Mouse (Mus musculus): ENCODE data around the gene Epgn.
A peak's percentile ranks its signal among the peaks of the same experiment; 100 is the strongest.

The Epgn gene

DNA sequence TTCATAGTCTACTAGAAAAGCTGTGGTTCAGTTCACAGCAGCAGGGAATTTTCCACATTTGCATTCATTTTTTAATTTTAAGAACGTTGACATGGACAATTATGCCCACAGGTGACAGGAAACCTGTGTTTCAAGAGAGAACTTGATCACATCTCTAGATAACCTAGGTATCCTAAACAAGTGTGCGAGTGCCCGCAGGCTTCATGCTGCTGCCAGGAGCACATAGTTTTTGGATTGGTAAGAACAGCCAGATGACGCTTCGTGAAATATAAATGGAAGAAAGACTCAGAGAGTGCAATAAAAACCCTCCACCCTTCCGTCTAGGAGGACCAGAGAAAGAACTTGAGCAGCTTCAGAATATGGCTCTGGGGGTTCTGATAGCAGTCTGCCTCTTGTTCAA is at the start of gene Epgn:
TSS of gene Epgn (plus strand) at position 301 of the 400 bp plus-strand sequence.
- DNase-seq (ENCODE audit: low spot score): no peak

DNA sequence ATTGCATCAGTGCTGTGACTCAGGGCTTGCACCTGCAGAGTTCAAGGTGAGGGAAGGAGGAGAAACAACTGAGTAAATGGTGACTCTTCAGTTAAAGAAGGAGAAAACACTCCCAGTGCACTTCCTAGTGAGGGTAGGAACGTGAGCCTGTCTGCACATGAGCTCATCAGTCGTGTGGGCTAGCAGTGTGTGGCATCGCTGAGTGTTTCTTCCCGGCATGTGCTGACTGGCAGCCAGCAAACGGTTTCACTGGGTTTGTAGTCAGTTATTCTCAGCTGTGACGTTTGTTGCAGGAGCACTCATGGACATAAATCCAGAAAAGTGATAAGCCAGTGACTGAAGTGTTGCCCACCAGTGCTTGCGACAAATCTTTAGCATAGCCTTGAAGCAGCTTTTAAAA is 47.0 kb upstream of the Epgn start:
- DNase-seq (ENCODE audit: low spot score): no peak

DNA sequence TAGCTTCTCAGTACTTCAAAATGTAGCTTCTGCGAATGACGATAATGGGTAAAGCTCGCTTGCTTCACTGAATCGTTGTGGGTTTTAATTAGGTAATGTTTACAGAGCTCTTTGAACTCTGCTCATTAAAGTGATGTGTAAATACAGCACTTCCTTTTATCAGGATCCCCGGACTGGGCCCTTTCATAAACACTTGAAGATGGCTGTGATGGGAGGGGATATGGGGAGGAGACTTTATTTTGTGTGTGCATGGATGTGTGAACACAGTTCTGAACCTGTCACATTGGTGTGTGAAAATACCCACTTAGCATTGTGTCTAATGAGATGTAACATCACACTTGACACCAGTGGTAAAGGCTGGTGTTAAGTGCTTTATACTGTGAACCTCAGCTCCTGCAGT is 39.7 kb upstream of the Epgn start:
- no peak for DNase-seq (ENCODE audit: low spot score)

DNA sequence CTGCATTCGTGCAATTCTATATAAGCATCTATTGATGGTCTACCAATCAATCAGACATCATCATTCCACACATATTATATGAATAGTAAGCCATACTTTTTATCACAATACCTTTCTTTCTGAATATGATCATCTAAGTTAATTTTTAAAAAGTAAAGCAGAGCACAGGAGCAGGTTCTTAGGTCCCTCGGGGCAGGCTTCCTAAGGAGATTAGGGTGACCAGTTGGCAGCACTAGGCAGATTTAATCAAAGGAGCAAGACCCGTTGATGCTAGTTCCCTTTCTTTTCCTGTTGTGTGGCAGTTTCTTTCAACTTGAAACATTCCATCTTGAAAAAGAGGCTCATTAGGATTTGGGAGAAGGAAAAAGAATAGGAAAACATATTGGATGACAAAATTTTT is 39.1 kb upstream of the Epgn start:
- DNase-seq (ENCODE audit: low spot score): no peak

DNA sequence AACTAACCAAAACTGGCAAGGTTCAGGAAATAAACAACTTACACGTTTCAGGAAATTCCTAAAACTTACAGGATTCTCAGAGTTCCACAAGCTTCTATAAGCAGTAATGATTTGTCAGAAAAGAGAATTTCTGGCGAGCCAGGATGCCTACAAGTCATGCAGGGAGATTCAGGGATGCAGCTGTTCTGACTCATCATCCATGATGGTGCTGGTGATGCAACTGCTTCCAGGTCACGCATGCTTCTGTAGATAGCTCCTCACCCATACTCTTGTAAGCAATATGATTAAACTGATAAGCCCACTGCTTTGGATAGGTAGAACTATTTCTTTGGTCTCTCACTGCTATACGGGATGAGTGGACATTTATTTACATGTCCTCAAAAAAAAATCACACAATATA is 38.7 kb upstream of the Epgn start:
- no peak for DNase-seq (ENCODE audit: low spot score)

DNA sequence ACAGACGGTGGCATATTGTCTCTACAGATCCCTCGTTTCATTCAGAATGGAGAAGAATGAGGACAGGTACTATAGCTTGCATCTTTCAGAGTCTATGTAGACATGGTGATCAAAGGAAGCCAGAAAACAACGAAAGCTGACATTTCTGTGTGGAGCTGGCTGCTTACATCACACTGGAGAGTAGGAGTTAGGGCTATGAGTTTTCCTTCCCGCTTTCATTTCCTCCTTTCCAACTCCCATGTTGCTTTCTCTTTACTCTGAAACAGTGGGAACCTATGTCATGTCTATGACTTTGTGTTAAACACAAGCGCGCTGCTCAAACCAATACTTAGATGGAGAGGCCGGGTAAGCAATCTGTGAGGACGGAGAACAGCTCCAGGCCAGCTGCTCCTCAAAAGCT is 27.3 kb upstream of the Epgn start:
- no peak for DNase-seq (ENCODE audit: low spot score)

DNA sequence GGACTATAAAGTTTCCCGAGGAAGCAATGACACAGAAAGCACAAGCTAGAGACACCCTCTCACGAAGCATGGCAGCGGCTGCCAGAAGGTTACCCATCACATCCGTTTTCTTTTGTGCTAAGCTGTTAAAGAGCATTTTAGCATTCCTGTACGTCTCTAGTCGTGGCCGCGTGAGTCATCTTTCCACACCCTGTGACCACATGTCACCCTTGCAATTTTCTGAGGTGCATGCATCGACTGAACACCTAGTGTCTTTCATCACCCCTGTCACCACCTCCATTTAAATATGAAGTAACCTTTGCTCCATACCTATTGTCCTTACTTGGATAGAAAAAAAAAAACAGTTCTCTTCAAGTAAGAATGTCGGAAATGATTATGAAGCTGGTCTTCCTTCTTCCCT is 12.0 kb upstream of the Epgn start:
- no peak for DNase-seq (ENCODE audit: low spot score)

DNA sequence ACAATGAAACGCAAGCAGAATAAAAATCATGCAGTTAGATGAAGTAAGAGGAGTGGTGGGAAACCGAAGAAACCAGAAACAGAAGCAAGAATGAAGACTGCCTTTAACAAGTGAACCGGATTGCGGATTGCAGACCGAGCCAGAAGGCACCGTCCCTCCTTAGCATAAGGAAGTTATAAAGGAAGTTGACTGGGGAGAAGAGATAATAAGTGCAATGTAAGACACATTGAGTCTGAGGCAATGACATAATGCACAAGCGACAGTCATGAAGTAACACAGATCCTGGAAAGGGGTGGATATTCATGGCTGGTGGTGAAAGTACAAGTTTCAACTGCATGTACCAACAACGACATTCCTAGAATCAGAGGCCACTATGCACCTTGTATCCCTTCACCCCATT is 4.2 kb upstream of the Epgn start:
- no peak for DNase-seq (ENCODE audit: low spot score)

DNA sequence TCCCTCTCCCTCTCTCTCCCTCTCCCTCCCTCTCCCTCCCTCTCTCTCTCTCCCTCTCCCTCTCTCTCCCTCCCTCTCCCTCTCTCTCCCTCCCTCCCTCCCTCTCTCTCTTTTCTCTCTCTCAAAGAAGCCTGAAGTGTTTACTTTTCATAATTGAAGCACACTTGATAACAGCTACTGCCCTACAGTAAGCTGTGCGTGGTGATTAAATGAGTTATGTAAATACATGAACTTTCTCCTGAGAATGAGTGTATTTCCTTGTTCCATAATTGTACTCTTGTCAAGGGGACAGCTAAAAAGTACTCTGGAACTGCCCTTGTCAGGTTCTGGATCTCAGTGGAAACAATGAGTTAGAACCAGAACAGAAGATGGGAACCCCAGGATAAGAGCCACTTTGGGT is 576 bp downstream of the Epgn start:
- DNase-seq (ENCODE audit: low spot score): no peak

DNA sequence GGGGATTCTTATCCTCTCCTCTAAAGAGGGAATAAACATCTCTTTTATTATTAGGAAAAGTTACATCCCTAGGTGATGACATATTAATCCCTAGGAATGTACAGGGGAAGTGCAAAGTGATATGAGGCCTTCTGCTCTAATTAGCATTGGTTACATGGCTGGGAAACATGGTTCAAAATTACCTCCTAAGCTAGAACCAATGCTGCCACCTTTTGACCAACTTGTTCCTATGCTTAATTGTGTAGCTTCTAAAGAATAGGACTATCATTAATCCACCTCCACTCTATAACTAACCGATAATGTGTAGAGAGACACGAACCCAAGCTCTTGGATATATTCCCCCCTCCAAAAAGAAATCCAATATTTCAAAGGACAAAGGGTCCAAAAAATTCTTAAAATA is 3.4 kb downstream of the Epgn start:
- DNase-seq (ENCODE audit: low spot score): no peak

DNA sequence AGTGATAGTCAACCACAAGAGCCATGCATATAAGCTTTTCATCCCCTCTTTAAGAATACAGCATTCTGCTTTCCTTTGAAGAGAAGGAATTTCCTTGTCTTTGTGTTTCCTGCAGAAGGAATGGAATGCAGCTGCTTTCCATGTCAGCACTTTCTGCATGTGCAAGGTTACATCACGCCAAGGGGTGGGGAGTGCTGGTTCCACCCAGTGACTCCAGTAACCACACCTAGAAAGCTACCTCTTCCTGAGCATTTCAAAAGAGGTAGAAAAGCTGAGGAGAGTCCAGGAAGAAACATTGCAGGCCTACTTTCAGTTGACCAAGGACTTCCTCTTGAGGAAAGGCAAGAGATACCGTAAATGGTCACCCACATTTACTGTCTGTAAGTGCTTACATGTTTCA is 8.1 kb downstream of the Epgn start:
- no peak for DNase-seq (ENCODE audit: low spot score)

DNA sequence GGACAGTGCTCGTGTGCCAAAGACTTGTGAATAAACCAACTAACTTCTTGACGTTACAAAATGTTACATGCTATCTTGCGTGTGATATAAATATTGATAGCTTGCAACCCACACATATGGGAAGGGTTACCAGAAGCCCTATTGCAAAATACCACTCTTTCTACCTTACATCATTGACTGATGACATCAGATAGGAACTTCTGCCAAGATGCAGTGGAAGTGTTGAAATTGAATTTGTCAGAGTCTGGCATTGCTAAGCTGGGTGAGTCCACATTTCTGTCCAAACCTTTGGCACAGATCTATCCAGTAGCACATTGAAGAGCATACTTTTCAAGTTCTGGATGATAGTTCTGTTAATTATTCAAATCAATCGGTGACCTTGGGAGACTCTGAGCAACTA is 9.4 kb downstream of the Epgn start:
- DNase-seq (ENCODE audit: low spot score): no peak

DNA sequence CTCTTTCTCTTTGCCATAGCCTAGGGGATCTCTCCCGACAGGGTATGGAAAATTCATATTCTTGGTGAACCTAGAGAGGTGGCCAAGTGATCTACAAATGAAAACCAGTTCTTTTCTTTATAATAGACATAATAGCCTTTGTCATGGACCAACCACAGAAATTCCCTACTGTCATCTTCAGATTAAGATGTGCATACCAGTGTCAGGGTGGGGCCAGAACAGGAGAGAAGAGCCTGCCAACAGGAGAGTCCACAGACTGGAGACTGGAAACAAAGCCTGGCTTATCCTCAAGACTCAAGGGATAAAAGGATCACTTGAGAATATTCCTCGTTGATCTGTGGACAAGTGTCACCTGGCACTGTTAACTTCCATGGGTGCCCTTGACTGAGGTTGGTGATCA is 10.5 kb downstream of the Epgn start:
- no peak for DNase-seq (ENCODE audit: low spot score)

DNA sequence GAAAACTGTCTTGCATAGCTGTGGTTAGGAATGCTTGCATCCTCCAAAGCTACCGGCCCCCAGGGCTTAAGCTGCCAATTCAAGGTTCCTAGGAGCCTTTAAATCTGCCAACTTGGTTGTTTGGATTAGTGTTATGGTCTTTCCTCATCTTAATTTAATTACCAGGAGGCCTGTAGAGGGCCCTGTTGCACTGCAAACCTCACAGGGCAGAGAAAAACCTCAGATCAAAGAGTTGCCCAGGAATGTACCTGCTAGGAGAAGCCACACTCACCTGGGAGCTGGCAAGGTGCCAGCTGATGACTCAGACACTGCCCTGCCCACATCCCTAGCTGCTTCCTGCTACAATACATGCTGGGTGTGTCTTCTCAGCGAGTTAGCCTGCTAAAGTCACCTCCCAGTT is 11.3 kb downstream of the Epgn start:
- DNase-seq (ENCODE audit: low spot score): peak; percentile 54

DNA sequence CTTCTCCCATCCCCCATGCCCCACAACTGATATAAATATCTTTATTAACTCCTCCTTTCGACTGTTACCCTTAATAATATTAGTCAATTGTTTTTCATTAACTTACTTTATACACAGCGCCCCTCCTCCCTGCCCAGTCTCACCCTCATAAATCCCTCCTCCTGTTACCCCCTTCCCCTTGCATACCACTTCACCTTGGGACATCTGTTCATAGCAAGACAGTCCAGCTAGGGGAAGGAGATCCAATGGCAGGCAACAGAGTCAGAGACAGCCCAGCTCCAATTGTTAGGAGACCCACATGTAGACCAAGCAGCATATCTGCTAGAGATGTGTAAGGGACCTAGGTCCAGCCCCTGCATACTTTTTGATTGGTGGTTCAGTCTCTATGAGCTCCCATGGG is 11.7 kb downstream of the Epgn start:
- DNase-seq (ENCODE audit: low spot score): no peak

DNA sequence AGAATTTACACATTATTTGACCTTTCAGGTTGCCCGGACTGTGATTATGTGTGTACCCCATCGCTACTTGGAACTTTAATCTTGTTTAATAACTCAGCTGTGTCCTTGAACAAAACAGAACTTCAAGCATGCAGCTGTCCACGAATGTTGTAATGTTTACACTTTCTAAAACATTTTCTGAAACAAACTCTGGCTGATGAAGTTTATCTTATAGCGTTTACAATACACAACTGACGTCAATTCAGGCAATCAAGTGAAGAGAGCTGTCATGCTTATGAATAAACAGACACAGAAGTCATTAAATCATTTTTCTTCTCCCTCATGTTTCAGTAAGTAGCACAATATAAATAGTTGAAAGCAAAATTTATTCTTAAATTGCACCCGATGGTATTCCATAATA is 20.7 kb downstream of the Epgn start:
- DNase-seq (ENCODE audit: low spot score): no peak

DNA sequence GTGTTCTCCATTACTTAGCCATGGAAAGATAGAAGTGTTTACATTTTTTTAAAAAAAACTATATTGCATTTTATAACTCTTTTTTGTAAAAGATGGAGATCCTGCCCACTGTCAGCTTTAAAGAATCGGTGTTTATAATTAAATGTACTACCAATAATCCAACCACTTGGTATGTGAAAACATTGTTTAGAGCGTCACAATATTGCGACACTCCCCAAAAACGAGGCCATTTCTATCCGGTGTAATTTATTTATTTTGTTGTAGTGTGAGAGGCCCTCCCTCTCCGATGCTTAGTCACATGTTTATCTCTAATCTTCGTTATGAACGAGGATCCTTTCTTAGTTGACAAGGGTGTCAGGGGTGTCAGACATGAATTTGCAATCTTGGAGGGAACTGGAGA is 21.1 kb downstream of the Epgn start:
- DNase-seq (ENCODE audit: low spot score): no peak

DNA sequence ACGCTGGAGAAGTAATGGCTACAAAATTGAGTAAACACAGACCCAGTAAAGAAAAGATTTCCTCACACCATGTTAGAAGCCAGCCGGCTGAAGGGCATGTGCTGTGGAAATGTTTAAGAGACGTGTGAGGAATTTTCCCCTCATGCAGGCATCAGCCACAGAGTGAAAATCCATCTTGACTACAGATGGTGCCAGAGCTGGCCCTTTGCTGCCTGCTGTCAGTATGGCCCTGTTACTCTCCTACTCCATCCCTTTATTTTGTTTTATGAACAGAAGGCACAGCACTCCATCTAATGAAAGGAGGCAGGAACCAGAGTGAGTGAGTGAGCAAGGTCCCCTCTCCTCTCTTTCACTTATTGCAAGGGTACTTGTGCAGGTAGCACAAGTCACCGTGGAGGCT is 45.1 kb downstream of the Epgn start:
- no peak for DNase-seq (ENCODE audit: low spot score)

DNA sequence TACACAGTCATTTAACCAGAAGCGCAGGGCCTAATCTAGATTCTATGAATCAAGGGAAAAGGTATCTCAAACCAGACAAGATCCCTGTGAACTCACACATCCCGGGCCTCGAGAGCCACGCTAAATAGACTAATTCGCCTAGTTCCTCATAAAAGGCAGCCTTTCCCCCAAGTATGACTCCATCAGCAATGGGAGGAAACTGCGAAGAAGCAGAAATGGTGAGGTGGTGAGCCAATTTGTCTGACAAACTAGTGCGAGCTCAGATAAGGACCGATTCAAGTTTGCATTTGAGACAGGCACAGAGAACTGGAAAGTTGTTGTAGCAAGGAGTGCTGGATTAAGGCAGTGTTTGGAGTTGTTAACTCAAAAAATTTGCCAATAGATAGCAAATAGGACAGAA is 46.4 kb downstream of the Epgn start:
- no peak for DNase-seq (ENCODE audit: low spot score)

DNA sequence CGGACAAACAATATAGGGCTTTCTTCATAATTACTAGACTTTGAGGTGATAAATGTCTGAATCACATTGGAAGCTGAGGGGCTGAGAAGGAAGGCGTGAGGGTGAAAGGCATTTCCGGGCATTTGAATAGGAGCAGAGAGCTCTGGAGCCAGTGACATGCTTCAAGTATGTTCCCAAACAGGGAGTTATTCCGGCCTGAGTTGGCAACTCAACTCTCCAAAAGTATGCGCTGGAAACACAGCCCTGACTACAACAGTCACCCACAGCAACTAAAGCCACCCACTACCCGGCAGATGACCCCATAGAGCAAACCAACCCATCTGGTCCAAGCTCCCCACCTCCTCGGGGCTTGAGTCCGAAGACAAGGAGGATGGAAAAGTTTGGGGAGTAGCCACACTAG is 46.8 kb downstream of the Epgn start:
- DNase-seq (ENCODE audit: low spot score): no peak

DNA sequence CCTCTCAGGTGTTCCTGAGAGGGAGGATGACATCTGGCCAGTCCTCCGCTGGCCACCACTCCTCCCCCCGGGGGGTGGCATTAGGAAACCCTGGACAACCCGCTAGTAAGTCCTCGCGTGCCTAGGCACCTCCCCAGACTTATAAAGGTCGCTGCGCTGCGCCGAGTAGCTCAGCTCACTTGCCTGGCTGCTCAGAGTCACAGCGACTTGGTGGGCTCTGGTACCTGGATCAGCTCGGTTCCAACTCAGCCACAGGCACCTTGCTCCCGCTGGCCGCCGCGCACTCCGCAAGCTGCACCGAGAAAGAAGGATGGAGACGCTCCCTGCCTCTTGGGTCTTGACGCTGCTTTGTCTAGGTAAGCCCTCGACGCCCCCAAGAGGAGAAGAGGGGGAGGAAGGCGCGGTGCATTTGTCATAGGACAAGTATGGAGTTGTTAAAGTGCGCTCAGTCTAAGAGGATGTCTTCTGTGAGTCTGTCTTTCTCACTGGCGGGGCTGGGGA is 47.2 kb downstream of the Epgn start, which contains the start of gene Ereg:
TSS of gene Ereg (plus strand) at position 173 of the 501 bp plus-strand sequence.
- DNase-seq (ENCODE audit: low spot score): no peak

DNA sequence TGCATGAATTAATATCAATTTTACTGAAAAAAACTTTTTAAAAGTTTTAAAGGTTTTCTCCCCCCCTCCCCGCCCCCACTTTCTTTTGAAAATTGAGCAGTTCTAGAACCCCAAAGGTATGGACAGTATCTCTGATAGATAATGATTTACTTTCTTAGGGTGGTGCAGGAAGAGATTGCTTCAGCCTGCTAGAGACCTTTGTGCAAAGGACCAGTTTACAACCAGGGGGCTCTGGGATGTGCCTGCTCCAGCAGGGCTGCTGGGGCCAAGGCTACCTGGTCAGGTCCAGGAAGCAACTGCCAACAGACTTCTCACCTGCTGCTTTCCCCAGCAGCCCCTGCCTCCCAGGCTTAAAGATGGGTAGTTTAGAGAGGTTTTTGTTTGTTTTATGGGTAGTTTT is 47.8 kb downstream of the Epgn start:
- DNase-seq (ENCODE audit: low spot score): no peak

DNA sequence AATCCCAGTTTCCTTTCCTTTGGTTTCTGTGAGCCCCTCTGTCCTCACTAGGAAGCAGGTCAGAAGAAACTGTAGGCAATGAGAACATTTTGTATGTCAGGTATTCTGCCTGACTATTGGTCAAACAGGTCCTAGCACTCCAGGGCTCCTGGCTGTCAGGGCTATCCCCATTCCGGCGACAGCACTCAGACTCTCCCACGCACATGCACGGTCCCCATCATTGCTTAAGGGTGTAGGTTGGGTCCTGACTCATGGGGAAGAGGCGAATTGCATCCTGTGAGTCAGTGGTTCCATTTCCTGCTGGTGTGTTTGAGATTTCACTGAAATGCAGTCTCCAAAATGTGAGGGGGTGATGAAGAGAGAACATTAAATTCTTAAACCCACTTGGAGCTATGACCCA is 55.8 kb downstream of the Epgn start:
- no peak for DNase-seq (ENCODE audit: low spot score)

Measured in ovary, postnatal 14 days (tissue).